Mouse (Mus musculus) liver, embryonic 14.5 days (tissue): ENCODE measurements around the gene Nup37. TPM values are rescaled to one million over a fixed set of nuclear protein-coding genes. Genes with fewer than 3 reads are reported as not detected.
A peak's percentile ranks its signal among the peaks of the same experiment; 100 is the strongest.

Source experiments
- ATAC-seq: fragments of 200-750 bp; cut with Nextera tagmentation; 2 replicates; pipeline ENCODE4 v1.8.0; 2017; ENCODE audit warnings: moderate number of reproducible peaks, mild to moderate bottlenecking, moderate library complexity; ENCODE audit not compliant: insufficient read depth
- DNase-seq, 3 experiments: peaks; one replicate each; pipeline ENCODE4 v3.0.0-alpha.2; 2012 to 2013; ENCODE audit warnings: low read depth in 3 of 3, low spot score in 3 of 3
- H3K27ac ChIP-seq: fragments of 300-500 bp; sonication (generic); 2 replicates; pipeline ENCODE4 v1.5.1; 2014; ENCODE audit warnings: moderate library complexity, mild to moderate bottlenecking, control low read depth, inconsistent platforms
- H3K27me3 ChIP-seq: fragments of 300-500 bp; sonication (generic); 2 replicates; pipeline ENCODE4 v1.6.1; 2014; ENCODE audit warnings: mild to moderate bottlenecking, low read length, moderate library complexity; ENCODE audit not compliant: control insufficient read depth, insufficient read depth
- H3K36me3 ChIP-seq: fragments of 300-500 bp; sonication (generic); replicated peaks from 2 replicates; pipeline ENCODE4 v1.6.1; 2014; ENCODE audit warnings: low read depth; ENCODE audit not compliant: control insufficient read depth, insufficient read depth
- H3K4me1 ChIP-seq, 2 experiments: fragments of 200-500 bp in 1 of 2; fragments of 300-500 bp in 1 of 2; sonication (generic) in 1 of 2; replicated peaks; 2 replicates each; pipeline ENCODE4 v1.6.1; 2012 to 2014; ENCODE audit warnings: antibody characterized with exemption in 1 of 2, inconsistent platforms in 1 of 2, low read length in 1 of 2; ENCODE audit not compliant: control insufficient read depth in 2 of 2, insufficient read depth in 2 of 2
- H3K4me2 ChIP-seq: fragments of 300-500 bp; sonication (generic); 2 replicates; pipeline ENCODE4 v1.6.1; 2014; ENCODE audit warnings: low read depth, mild to moderate bottlenecking, control low read depth, moderate library complexity
- H3K4me3 ChIP-seq, 2 experiments: fragments of 200-500 bp in 1 of 2; fragments of 300-500 bp in 1 of 2; sonication (generic) in 1 of 2; 2 replicates each; pipeline ENCODE4 v1.5.1; 2012 to 2014; ENCODE audit warnings: low read depth in 2 of 2, low read length in 2 of 2, mild to moderate bottlenecking in 2 of 2, control low read depth in 1 of 2, inconsistent platforms in 1 of 2, moderate library complexity in 1 of 2; ENCODE audit not compliant: insufficient read depth in 1 of 2
- H3K9ac ChIP-seq: fragments of 300-500 bp; sonication (generic); replicated peaks from 2 replicates; pipeline ENCODE4 v1.6.1; 2014; ENCODE audit warnings: mild to moderate bottlenecking, control low read depth, moderate library complexity
- H3K9me3 ChIP-seq: fragments of 300-500 bp; sonication (generic); 2 replicates; pipeline ENCODE4 v1.6.1; 2016; ENCODE audit warnings: low read length, mixed read lengths; ENCODE audit not compliant: control insufficient read depth
- CTCF ChIP-seq: IDR thresholded peaks from 2 replicates; pipeline ENCODE4 v1.5.1; 2016; ENCODE audit warnings: antibody characterized with exemption, low read depth, control low read depth
- EP300 ChIP-seq: IDR thresholded peaks from 2 replicates; pipeline ENCODE4 v1.6.1; 2016; ENCODE audit warnings: antibody characterized with exemption, low read depth
- WGBS: fragments of 180-500 bp; shearing (Covaris S2); extraction: QIAGEN DNeasy Blood & Tissue Kit; methylation state at CpG from one replicate; pipeline ENCODE4 v1.1.7; 2014; ENCODE audit not compliant: insufficient replicate concordance; 5-methylcytosine and 5-hydroxymethylcytosine counted together
- polyA plus RNA-seq, 2 experiments: library from polyadenylated mRNA; depleted of rRNA in 1 of 2; stranded (reverse) in 1 of 2; unstranded in 1 of 2; fragments of >200 nt; fragmentation: Nextera tagmentation in 1 of 2; extraction: Ambion mirVana in 1 of 2; gene quantifications; 2 replicates each; pipeline versions ENCODE4 v1.2.1 to v1.2.3; 2012 to 2014

Nup37 gene
- polyA plus RNA-seq, 2 experiments: 21.7 to 41.8 TPM

DNA sequence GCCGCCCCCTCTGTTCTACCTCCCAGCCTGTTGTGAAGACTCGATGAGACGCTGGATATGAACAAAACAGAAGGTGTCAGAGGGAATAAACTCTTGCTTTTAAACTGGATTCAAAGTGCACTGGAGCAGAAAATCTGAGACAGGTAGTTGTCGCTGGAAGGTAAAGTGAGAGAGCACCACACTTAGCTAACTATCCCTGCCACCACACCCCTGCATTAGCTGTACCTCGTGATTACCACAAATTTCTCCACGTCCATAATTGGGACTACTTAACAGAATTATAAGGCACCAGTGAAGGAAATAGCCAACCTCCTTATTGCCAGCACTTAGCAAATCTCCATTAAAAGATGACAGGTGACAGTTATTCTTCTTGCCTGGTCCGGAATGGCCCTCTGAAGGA, 605 bp upstream of the Nup37 start:
- H3K4me3 ChIP-seq: peak overlapping the region; percentile 88 to 92
- no peaks in the 10 kb centered on the region for H3K27me3 ChIP-seq
- no peak for TF ChIP-seq EP300
- TF ChIP-seq CTCF: no peak
- peak overlapping the region; percentile 91 for H3K4me2 ChIP-seq
- DNase-seq: peak in 1 of 3 experiments; percentile 4
- peak; percentile 46; the same call in 1 of the 2 replicates for ATAC-seq
- peak overlapping the region; percentile 83 for H3K9ac ChIP-seq
- no peaks in the 10 kb centered on the region for H3K9me3 ChIP-seq
- H3K4me1 ChIP-seq: peaks cover 14 to 18% of the 10 kb centered on the region in 2 experiments
- peaks cover 9% of the 10 kb centered on the region for H3K36me3 ChIP-seq
- H3K27ac ChIP-seq: peak overlapping the region; percentile 17
- 17% methylated on average over 7 of the region's 7 CpGs for WGBS

DNA sequence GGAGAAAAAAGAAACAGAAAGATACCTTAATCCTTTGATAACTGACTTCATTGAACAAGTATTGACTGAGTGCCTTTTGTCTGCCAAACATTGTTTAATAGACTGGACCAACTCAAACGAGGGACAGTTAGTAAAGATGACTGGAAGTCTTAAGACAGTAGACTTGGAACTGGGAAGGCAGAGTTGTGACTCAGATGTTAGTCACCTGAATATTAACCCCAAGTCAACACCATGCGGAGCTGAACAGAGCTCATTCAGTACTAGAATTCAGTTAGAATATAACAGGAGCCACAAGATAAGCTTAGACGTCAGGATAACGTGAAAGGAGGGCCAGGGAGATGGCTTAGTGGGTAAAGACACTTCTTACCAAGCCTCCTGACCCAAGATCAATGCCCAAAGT, 3.6 kb downstream of the Nup37 start:
- no peak overlapping the region for H3K4me2 ChIP-seq
- ATAC-seq: no peak
- H3K9me3 ChIP-seq: no peaks in the 10 kb centered on the region
- H3K27me3 ChIP-seq: no peaks in the 10 kb centered on the region
- H3K4me1 ChIP-seq: peaks cover 9 to 10% of the 10 kb centered on the region in 2 experiments; a peak in 3 of 4 replicates
- no peak for DNase-seq
- no peak overlapping the region for H3K9ac ChIP-seq
- no peak for TF ChIP-seq EP300
- no peak for TF ChIP-seq CTCF
- WGBS: 66% methylated on average over 4 of the region's 4 CpGs
- no peak overlapping the region for H3K27ac ChIP-seq
- peaks cover 17% of the 10 kb centered on the region for H3K36me3 ChIP-seq
- no peak overlapping the region for H3K4me3 ChIP-seq

DNA sequence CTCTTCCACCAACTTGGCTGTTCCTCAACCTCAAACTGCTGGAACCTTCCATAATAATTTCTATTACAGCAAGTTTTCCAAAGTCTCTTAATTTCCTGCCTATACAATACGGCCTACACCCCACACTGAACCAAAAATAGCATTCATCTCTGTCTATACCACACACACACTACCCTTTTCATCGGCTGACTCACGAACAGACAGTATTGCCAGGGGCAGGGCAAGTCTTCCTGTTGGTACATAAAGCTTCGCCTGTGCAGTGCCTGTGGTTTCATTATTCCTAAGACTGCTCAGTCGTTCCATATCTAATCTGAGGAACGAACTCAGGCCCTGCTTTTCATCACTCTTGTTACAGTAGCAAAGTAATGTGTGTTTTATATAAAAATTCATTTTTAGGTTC, 4.9 kb downstream of the Nup37 start:
- H3K9ac ChIP-seq: no peak overlapping the region
- H3K27me3 ChIP-seq: no peaks in the 10 kb centered on the region
- WGBS: 78% methylated on average over 6 of the region's 6 CpGs
- peaks cover 17% of the 10 kb centered on the region for H3K36me3 ChIP-seq
- no peak for DNase-seq
- no peak overlapping the region for H3K27ac ChIP-seq
- no peak for ATAC-seq
- no peak overlapping the region for H3K4me2 ChIP-seq
- H3K9me3 ChIP-seq: no peaks in the 10 kb centered on the region
- no peak overlapping the region for H3K4me3 ChIP-seq
- H3K4me1 ChIP-seq: peaks cover 3 to 4% of the 10 kb centered on the region in 2 experiments; a peak in 3 of 4 replicates
- TF ChIP-seq CTCF (no peak), EP300 (no peak)

DNA sequence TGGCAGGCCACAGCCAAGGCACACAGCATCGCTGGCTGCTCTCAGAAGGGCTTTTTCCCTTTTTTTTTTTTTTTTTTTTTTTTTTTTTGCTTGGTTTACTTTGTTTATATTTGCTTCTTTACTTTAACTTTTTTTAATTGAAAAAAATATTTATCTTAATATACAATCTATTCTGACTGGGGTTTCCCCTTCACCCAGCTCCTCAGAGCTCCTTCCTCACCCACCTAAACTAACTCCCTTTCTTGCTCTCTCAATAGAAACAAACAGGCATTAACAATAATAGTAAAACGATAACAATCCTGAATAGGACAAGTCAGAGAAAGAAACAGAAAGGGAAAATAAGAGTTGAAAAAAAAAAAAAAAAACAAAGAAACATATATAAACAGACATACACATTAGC, 15.3 kb downstream of the Nup37 start:
- H3K27me3 ChIP-seq: no peaks in the 10 kb centered on the region
- no peak overlapping the region for H3K9ac ChIP-seq
- no peak overlapping the region for H3K4me3 ChIP-seq
- H3K27ac ChIP-seq: no peak overlapping the region
- peaks cover 11% of the 10 kb centered on the region for H3K36me3 ChIP-seq
- WGBS: 86% methylated on average over 2 of the region's 2 CpGs
- DNase-seq (no peak), ATAC-seq (no peak)
- H3K4me2 ChIP-seq: no peak overlapping the region
- H3K9me3 ChIP-seq: no peaks in the 10 kb centered on the region
- H3K4me1 ChIP-seq: no peaks in the 10 kb centered on the region
- TF ChIP-seq EP300 (no peak), CTCF (no peak)

DNA sequence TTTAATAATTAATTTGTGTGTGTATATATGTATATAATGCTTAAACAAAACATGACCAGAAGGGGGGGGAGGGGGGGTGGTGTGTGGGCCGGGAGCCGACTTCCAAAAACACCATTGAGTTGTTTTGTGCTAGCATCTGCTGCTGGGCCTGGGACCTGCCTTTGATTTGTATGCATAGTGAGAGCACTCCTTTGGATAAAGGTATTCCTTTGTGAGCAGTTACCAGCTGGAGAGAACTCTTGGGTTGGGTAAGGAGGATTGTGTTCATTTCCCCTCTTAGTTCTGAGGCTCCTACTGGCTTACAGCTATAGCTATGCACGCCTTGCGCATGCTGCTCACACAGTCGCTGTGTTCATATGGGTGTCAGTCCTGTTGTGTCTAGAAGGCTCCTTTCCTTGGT, 15.9 kb downstream of the Nup37 start:
- Histone ChIP-seq H3K4me2 (no peak overlapping the region), H3K9ac (no peak overlapping the region), H3K27ac (no peak overlapping the region), H3K4me3 (no peak overlapping the region), H3K27me3 (no peaks in the 10 kb centered on the region), H3K9me3 (no peaks in the 10 kb centered on the region), H3K36me3 (peaks cover 11% of the 10 kb centered on the region), H3K4me1 (no peaks in the 10 kb centered on the region)
- DNase-seq (no peak), ATAC-seq (no peak)
- WGBS: 83% methylated on average over 5 of the region's 5 CpGs
- TF ChIP-seq CTCF (no peak), EP300 (no peak)
